Mouse (Mus musculus) liver, embryonic 13.5 days (tissue): ENCODE data around the gene Chrna3. TPM values are rescaled to one million over a fixed set of nuclear protein-coding genes. Genes with fewer than 3 reads are reported as not detected.

Source experiments
- ATAC-seq: fragments of 200-750 bp; cut with Nextera tagmentation; 2 replicates; pipeline ENCODE4 v1.8.0; 2017; ENCODE audit warnings: low read depth, mild to moderate bottlenecking, moderate number of reproducible peaks, moderate library complexity
- DNase-seq: peaks from one replicate; pipeline ENCODE4 v3.0.0; 2022
- H3K27ac ChIP-seq: fragments of 300-500 bp; sonication (generic); 2 replicates; pipeline ENCODE4 v1.5.1; 2015; ENCODE audit warnings: moderate library complexity, mild to moderate bottlenecking, inconsistent platforms
- H3K27me3 ChIP-seq: fragments of 300-500 bp; sonication (generic); 2 replicates; pipeline ENCODE4 v1.6.1; 2015; ENCODE audit warnings: mild to moderate bottlenecking, inconsistent platforms
- H3K36me3 ChIP-seq: fragments of 300-500 bp; sonication (generic); 2 replicates; pipeline ENCODE4 v1.6.1; 2015; ENCODE audit warnings: mild to moderate bottlenecking, inconsistent platforms
- H3K4me1 ChIP-seq: fragments of 300-500 bp; sonication (generic); replicated peaks from 2 replicates; pipeline ENCODE4 v1.6.1; 2015; ENCODE audit warnings: inconsistent platforms
- H3K4me2 ChIP-seq: fragments of 300-500 bp; sonication (generic); 2 replicates; pipeline ENCODE4 v1.6.1; 2015; ENCODE audit warnings: inconsistent platforms, mild to moderate bottlenecking, moderate library complexity
- H3K4me3 ChIP-seq: fragments of 300-500 bp; sonication (generic); replicated peaks from 2 replicates; pipeline ENCODE4 v1.5.1; 2015; ENCODE audit warnings: mild to moderate bottlenecking, inconsistent platforms
- H3K9ac ChIP-seq: fragments of 300-500 bp; sonication (generic); 2 replicates; pipeline ENCODE4 v1.6.1; 2015; ENCODE audit warnings: mild to moderate bottlenecking, inconsistent platforms
- H3K9me3 ChIP-seq: fragments of 300-500 bp; sonication (generic); replicated peaks from 2 replicates; pipeline ENCODE4 v1.6.1; 2016; ENCODE audit warnings: inconsistent platforms
- WGBS: fragments of 180-500 bp; shearing (Covaris S2); methylation state at CpG from one replicate; pipeline ENCODE4 v1.1.7; 2015; ENCODE audit not compliant: insufficient replicate concordance; 5-methylcytosine and 5-hydroxymethylcytosine counted together
- polyA plus RNA-seq: library from polyadenylated mRNA; unstranded; fragments of >200 nt; fragmentation: Nextera tagmentation; extraction: Ambion mirVana; gene quantifications from 2 replicates; pipeline ENCODE4 v1.2.1, GENCODE M21; 2015

Chrna3 gene
- polyA plus RNA-seq, 1 experiment from 2014 or later, result 0.05 TPM

DNA sequence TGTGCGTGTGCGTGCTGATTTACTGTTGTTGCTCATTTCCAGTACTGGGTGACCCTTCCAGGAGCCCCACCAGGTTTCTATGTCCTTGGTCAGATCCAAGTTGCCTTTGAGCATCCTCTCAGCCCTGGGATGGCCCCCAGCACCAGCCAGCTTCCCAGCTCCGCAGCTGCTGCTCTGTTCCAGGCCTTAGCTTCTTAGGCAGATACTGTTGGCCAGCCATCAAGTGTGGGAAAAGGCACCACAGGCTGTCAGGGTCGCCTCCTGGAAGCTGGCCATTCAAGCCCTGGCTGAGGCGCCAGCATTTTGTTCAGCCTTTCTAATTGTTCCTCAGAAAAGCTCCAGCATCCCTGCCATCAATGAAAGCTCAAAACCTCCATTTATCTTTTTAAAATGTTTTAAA, 13.6 kb upstream of the Chrna3 start:
- H3K36me3 ChIP-seq, result no peaks in the 10 kb centered on the region
- H3K9ac ChIP-seq, result no peak overlapping the region
- no peak overlapping the region for H3K4me2 ChIP-seq
- no peak overlapping the region for H3K27ac ChIP-seq
- no peaks in the 10 kb centered on the region for H3K9me3 ChIP-seq
- no peak overlapping the region for H3K4me3 ChIP-seq
- 0 out of 2 replicates have a peak, but pooled peaks cover 4% of the 10 kb centered on the region for H3K27me3 ChIP-seq
- WGBS, result 62% methylated on average over 5 of the region's 5 CpGs
- DNase-seq (no peak), ATAC-seq (no peak)
- H3K4me1 ChIP-seq, result no peaks in the 10 kb centered on the region

- ATAC-seq (no peak), DNase-seq (no peak)
- Histone ChIP-seq H3K9me3 (no peaks in the 10 kb centered on the region), H3K4me3 (no peak overlapping the region), H3K27me3 (0 out of 2 replicates have a peak, but pooled peaks cover 4% of the 10 kb centered on the region), H3K4me1 (no peaks in the 10 kb centered on the region), H3K9ac (no peak overlapping the region), H3K4me2 (no peak overlapping the region), H3K36me3 (no peaks in the 10 kb centered on the region), H3K27ac (no peak overlapping the region)
- WGBS, result 62% methylated on average over 8 of the region's 8 CpGs
Observed at GRCm38 (mm10) chr9:55038948-55039347, 12.6 kb upstream of the Chrna3 start.

- H3K4me2 ChIP-seq, result no peak overlapping the region
- no peak overlapping the region for H3K9ac ChIP-seq
- no peak overlapping the region for H3K4me3 ChIP-seq
- H3K36me3 ChIP-seq, result no peaks in the 10 kb centered on the region
- H3K9me3 ChIP-seq, result no peaks in the 10 kb centered on the region
- H3K4me1 ChIP-seq, result no peaks in the 10 kb centered on the region
- ATAC-seq (no peak), DNase-seq (no peak)
- no peak overlapping the region for H3K27ac ChIP-seq
- peaks cover 30% of the 10 kb centered on the region for H3K27me3 ChIP-seq
- WGBS, result 42% methylated on average over 6 of the region's 6 CpGs
Observed at GRCm38 (mm10) chr9:55031435-55032167, 5.2 kb upstream of the Chrna3 start.

- WGBS, result 14% methylated on average over 38 of the region's 38 CpGs
- Histone ChIP-seq H3K27ac (no peak overlapping the region), H3K36me3 (no peaks in the 10 kb centered on the region), H3K4me1 (no peaks in the 10 kb centered on the region), H3K27me3 (peaks cover 52% of the 10 kb centered on the region), H3K4me3 (no peak overlapping the region), H3K9me3 (no peaks in the 10 kb centered on the region), H3K4me2 (0 out of 2 replicates have a peak overlapping the region, but pooled peaks have one; percentile 12), H3K9ac (no peak overlapping the region)
- ATAC-seq (no peak), DNase-seq (no peak)
Observed at GRCm38 (mm10) chr9:55025534-55026274, 658 bp downstream of the Chrna3 start.

DNA sequence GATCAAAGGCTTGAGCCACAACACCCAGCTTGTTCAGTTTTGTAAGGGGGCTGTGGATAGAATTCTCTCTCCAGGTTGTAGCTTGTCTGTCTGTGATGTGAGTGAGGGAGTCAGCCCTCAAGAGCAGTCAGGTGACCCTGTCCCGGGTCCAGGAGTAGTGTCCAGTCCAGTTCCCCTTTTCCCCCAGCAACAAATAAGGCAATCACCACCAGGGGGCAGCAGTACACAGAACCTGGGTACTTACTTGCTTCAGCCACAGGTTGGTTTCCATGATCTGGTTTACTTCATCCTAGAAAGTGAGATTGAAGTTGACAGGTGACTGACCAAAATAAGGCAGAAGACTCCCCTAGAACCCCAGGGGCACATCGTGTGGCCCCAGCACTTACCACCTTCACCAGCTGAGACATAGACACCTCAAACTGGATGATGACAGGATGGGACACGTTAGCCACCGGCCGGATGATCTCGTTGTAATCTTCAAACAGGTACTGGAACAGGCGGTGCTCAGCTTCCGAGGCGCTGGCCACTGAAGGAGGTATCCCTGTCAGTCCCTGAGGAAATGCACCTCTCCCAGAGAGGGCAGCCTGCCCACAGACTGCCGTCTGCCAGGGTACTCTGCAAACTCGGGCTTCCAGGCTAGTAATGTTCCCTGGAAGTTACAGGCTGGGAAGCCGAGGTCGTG, 2.3 kb downstream of the Chrna3 start:
- H3K36me3 ChIP-seq, result no peaks in the 10 kb centered on the region
- ATAC-seq, result no peak
- peaks cover 47% of the 10 kb centered on the region for H3K27me3 ChIP-seq
- WGBS, result 30% methylated on average over 13 of the region's 13 CpGs
- peak; percentile 23 for DNase-seq
- H3K27ac ChIP-seq, result no peak overlapping the region
- H3K9me3 ChIP-seq, result no peaks in the 10 kb centered on the region
- no peak overlapping the region for H3K9ac ChIP-seq
- H3K4me2 ChIP-seq, result no peak overlapping the region
- H3K4me3 ChIP-seq, result no peak overlapping the region
- H3K4me1 ChIP-seq, result no peaks in the 10 kb centered on the region

DNA sequence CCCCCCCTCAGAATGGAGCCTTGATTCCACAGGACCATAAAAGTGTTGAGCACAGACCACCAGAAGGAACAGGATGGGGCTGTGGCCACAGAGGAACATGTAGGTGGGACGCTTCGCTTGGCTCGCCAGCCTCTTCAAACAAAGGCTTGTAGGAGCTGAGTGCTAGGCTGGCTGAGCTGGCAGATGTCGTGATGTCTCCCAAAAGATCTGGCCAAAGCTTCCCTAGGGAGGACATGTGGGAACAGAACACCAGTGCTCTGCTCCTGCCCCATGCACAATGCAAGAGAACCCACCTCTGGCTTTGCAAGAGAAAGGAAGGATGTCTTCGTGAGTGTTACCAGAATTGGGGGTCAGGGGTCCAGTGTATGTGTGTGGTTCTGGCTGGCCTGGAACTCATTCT, 3.0 kb downstream of the Chrna3 start:
- Histone ChIP-seq H3K27ac (no peak overlapping the region), H3K4me3 (no peak overlapping the region), H3K27me3 (peaks cover 45% of the 10 kb centered on the region), H3K36me3 (no peaks in the 10 kb centered on the region), H3K4me1 (no peaks in the 10 kb centered on the region), H3K9me3 (no peaks in the 10 kb centered on the region), H3K9ac (no peak overlapping the region), H3K4me2 (no peak overlapping the region)
- ATAC-seq (no peak), DNase-seq (no peak)
- 59% methylated on average over 5 of the region's 5 CpGs for WGBS

DNA sequence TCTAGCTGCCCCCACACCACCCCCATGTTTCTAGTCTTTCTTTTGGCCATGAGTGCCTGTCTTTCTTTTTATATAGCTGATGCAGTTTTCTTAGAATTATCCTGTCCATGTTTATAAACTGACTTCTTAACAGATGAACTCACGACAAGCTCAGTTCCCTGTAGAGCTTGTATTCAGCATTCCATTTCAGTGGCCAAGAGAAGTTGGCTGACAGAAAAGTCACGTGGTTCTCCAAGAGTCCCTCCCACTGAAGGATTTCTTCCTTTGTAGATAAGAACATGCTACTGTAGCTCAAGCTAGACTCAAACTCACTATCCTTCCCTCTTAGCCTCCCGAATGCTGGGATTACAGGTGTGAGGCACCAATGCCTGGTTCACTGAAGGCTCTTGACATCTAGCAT, 9.4 kb downstream of the Chrna3 start:
- Histone ChIP-seq H3K27me3 (no peaks in the 10 kb centered on the region), H3K4me1 (no peaks in the 10 kb centered on the region), H3K4me3 (no peak overlapping the region), H3K9ac (no peak overlapping the region), H3K36me3 (no peaks in the 10 kb centered on the region), H3K27ac (no peak overlapping the region), H3K4me2 (no peak overlapping the region), H3K9me3 (no peaks in the 10 kb centered on the region)
- DNase-seq (no peak), ATAC-seq (no peak)
- 48% methylated on average over 3 of the region's 3 CpGs for WGBS

DNA sequence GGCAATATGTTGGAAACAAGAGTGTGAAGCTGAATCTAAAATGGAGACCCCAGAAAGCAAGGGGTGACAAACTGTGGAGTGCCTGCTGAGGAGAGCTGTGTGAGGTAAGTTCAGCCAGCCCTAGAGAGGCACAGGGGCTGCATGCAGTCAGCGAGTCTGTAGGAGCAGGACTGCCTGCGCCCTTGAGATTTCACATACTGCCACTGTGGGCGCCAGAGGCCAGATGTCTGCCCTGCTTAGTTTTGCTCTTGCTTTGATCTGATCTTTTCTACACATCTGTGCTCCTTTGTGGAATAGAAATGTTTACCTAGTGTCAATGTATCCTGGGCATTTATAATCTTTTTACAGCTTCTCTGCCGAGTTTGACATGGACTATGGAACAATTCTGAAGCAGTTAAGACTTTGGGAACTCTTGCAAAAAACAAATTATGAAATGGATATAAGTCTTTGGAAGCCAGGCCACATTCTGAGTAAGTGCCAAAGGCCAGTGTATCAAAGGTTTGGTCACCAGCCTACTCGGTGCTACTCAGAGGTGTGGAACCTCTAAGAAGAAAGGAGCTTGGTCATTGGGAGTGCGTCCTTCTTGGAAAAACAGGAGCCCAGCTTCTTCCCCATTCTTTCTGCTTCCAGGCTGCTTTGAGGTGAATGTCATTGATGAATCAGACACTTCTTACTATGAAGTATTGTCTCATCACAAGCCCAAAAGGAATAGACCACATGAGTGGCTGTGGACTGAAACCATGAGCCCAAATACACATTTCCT, 15.6 kb downstream of the Chrna3 start:
- Histone ChIP-seq H3K4me3 (no peak overlapping the region), H3K9me3 (no peaks in the 10 kb centered on the region), H3K27ac (no peak overlapping the region), H3K4me1 (0 out of 2 replicates have a peak, but pooled peaks cover 3% of the 10 kb centered on the region), H3K36me3 (no peaks in the 10 kb centered on the region), H3K4me2 (no peak overlapping the region), H3K9ac (no peak overlapping the region), H3K27me3 (no peaks in the 10 kb centered on the region)
- DNase-seq (no peak), ATAC-seq (no peak)
- 35% methylated on average over 6 of the region's 6 CpGs for WGBS

DNA sequence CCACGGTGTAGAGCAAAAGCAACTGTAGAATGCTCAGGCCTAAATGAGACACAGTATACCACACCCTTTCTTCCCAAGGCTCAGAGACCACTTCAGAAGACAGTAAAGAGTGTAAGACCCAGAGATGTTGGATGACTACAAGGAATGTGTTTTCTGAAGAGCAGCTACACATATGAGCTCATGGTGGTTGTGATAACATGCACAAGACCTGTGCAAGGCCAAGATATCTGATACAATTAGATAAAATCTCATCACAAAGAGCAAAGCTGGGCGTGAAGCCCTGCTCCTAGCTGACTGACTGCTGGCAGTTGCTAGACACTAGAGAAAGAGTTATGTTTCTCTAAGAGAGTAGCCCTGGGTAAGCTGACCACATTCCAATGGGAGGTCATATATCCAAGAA, 16.7 kb downstream of the Chrna3 start:
- Histone ChIP-seq H3K4me2 (no peak overlapping the region), H3K9ac (no peak overlapping the region), H3K9me3 (no peaks in the 10 kb centered on the region), H3K4me3 (no peak overlapping the region), H3K36me3 (no peaks in the 10 kb centered on the region), H3K27ac (no peak overlapping the region), H3K4me1 (0 out of 2 replicates have a peak, but pooled peaks cover 3% of the 10 kb centered on the region), H3K27me3 (no peaks in the 10 kb centered on the region)
- 37% methylated on average over 2 of the region's 2 CpGs for WGBS
- ATAC-seq (no peak), DNase-seq (no peak)

DNA sequence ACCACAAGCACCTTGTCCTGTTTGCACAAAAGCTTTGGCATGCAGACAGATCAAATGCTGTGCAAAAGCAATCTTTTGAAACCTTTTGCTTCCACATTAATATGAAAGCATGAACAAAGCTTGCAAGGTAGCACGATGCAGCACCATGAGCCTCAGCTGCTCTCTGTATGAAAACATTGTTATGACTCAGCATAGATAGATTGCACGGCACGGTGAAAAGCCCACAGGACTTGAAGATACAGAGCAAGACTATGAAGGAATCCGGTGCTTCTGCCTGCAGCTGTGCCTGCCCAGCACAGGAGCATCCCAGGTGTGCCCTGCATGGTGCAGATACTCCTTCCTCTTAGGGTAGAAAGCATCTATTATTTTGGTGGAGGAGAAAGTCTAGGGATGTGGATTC, 22.8 kb downstream of the Chrna3 start:
- H3K4me1 ChIP-seq, result no peaks in the 10 kb centered on the region
- no peak overlapping the region for H3K4me2 ChIP-seq
- H3K27ac ChIP-seq, result no peak overlapping the region
- DNase-seq (no peak), ATAC-seq (no peak)
- H3K9me3 ChIP-seq, result no peaks in the 10 kb centered on the region
- no peaks in the 10 kb centered on the region for H3K27me3 ChIP-seq
- H3K9ac ChIP-seq, result no peak overlapping the region
- WGBS, result 54% methylated on average over 4 of the region's 4 CpGs
- H3K4me3 ChIP-seq, result no peak overlapping the region
- no peaks in the 10 kb centered on the region for H3K36me3 ChIP-seq

- H3K36me3 ChIP-seq, result no peaks in the 10 kb centered on the region
- H3K4me1 ChIP-seq, result peaks cover 7% of the 10 kb centered on the region
- H3K4me3 ChIP-seq, result no peak overlapping the region
- no peak overlapping the region for H3K4me2 ChIP-seq
- DNase-seq, result peak; percentile 15
- H3K27me3 ChIP-seq, result peaks cover 24% of the 10 kb centered on the region
- no peak overlapping the region for H3K27ac ChIP-seq
- no peaks in the 10 kb centered on the region for H3K9me3 ChIP-seq
- WGBS, result 22% methylated on average over 3 of the region's 3 CpGs
- ATAC-seq, result peak; percentile 81
- no peak overlapping the region for H3K9ac ChIP-seq
Observed at GRCm38 (mm10) chr9:54995645-54996044, 30.7 kb downstream of the Chrna3 start.
